Mouse (Mus musculus) mammary gland, adult 2 months (tissue): ENCODE measurements around the gene Gpr1. TPM values are rescaled to one million over a fixed set of nuclear protein-coding genes. Genes with fewer than 3 reads are reported as not detected.

Source experiments
- polyA plus RNA-seq: library from polyadenylated mRNA; depleted of rRNA; stranded (reverse); fragments of >200 nt; gene quantifications from 2 replicates; pipeline ENCODE4 v1.2.3, GENCODE M21; 2012; ENCODE audit warnings: low replicate concordance; rRNA removed

The Gpr1 gene
- 2.1 and 6.5 TPM in 2 replicates for polyA plus RNA-seq

GRCm38 (mm10) chr1:63214271-63214558 lies at the start of gene Gpr1:
Gene Gpr1 (minus strand): TSS chr1:63214543.

DNA sequence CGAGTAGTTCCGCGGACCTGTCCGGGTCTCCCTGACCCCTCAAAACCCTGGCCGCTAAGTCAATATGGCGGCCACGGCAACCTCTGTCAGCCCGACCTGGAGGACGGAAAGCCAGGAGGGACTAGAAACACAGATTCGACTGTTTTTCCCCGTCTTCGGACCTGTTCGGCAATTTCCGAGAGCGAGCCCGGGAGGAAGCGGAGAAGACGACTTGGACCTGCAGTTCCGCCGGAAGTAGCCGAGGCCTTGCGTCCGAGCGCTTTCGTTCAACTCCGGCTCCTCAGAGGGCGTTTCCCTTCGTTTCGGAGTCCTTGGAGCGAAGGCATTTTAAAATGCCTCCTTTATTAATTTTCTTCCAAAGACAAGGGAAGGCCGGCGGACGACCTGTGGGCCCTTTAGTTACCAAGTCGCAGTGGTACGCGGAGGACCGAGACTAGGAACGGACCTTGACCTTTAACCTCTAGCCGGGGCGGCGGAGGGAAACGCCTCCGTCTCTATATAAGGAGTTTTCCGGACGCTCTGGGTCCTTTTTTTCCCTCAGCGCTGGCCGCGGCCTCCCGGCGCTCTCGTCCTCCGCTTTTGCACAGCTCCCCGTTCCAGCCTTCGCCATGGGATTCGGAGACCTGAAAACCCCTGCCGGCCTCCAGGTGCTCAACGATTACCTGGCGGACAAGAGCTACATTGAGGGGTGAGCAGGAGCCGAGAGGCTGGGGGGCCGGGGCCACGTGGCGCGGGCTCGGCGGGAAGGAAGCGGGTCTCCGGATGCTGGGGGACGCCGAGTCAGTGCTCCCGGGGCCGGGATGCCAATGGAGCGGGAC lies 37.5 kb downstream of the Gpr1 start, which contains the start of the genes Eef1b2 and Ndufs1:
Gene Eef1b2, plus strand, starts transcription at position 222 of the 818 bp plus-strand sequence.
Gene Ndufs1, minus strand, starts transcription at position 230 of the 818 bp plus-strand sequence.

Other genes with a start within 250 kb of the Gpr1 start
- gene Ino80d, start 99.9 kb downstream of the Gpr1 start, polyA plus RNA-seq = 16.4 and 18.1 TPM in 2 replicates
- gene Eef1b2, start 37.7 kb downstream of the Gpr1 start, polyA plus RNA-seq = 400 and 465 TPM in 2 replicates
- 29.7 and 102 TPM in 2 replicates for gene Ndufs1, start 37.7 kb downstream of the Gpr1 start, polyA plus RNA-seq
- 0.14 TPM in 1 of 2 replicates, not detected in the other for gene Zdbf2, start 58.7 kb upstream of the Gpr1 start, polyA plus RNA-seq
- gene Adam23, start 231.3 kb upstream of the Gpr1 start, polyA plus RNA-seq = 16.9 and 17.9 TPM in 2 replicates